Mouse (Mus musculus): ENCODE measurements around the gene Btf3. TPM values are rescaled to one million over a fixed set of nuclear protein-coding genes. Genes with fewer than 3 reads are reported as not detected.

The Btf3 gene
- polyA plus RNA-seq, 1 experiment from 2014 or later = 444 TPM

GRCm38 (mm10) chr13:98356176-98356972 lies 39.6 kb upstream of the Btf3 start:
- Histone ChIP-seq H3K36me3 (no peaks in the 10 kb centered on the region), H3K9ac (no peak overlapping the region), H3K27me3 (peaks cover 84% of the 10 kb centered on the region), H3K9me3 (no peaks in the 10 kb centered on the region), H3K4me2 (no peak overlapping the region), H3K4me3 (peak overlapping the region; percentile 35), H3K4me1 (replicated peaks) (peaks cover 21% of the 10 kb centered on the region), H3K27ac (replicated peaks) (no peak overlapping the region)
- no peak for ATAC-seq (ENCODE audit: low FRiP score, low read depth)
- 4% methylated on average over 9 of the region's 9 CpGs for WGBS

GRCm38 (mm10) chr13:98355559-98356111 lies 38.8 kb upstream of the Btf3 start:
- no peaks in the 10 kb centered on the region for H3K9me3 ChIP-seq
- peaks cover 21% of the 10 kb centered on the region for H3K4me1 ChIP-seq (replicated peaks)
- peak overlapping the region; percentile 35 for H3K4me3 ChIP-seq
- H3K27ac ChIP-seq (replicated peaks) = no peak overlapping the region
- H3K36me3 ChIP-seq = no peaks in the 10 kb centered on the region
- peaks cover 84% of the 10 kb centered on the region for H3K27me3 ChIP-seq
- WGBS = under 1% methylated on average over 50 of the region's 81 CpGs
- no peak for ATAC-seq (ENCODE audit: low FRiP score, low read depth)
- no peak overlapping the region for H3K9ac ChIP-seq
- peak overlapping the region; percentile 52 for H3K4me2 ChIP-seq

- H3K9me3 ChIP-seq = no peaks in the 10 kb centered on the region
- H3K4me1 ChIP-seq (replicated peaks) = peaks cover 21% of the 10 kb centered on the region
- peak overlapping the region; percentile 52 for H3K4me2 ChIP-seq
- WGBS = under 1% methylated on average over 98 of the region's 102 CpGs
- ATAC-seq (ENCODE audit: low FRiP score, low read depth) = 0 out of 2 replicates have a peak, but pooled peaks have one; percentile 39
- no peaks in the 10 kb centered on the region for H3K36me3 ChIP-seq
- peak overlapping the region; percentile 35 for H3K4me3 ChIP-seq
- H3K9ac ChIP-seq = no peak overlapping the region
- H3K27me3 ChIP-seq = peaks cover 84% of the 10 kb centered on the region
- H3K27ac ChIP-seq (replicated peaks) = no peak overlapping the region
Observed at GRCm38 (mm10) chr13:98354871-98355558, 38.2 kb upstream of the Btf3 start.

GRCm38 (mm10) chr13:98354090-98354801 lies 37.4 kb upstream of the Btf3 start, which contains the start of gene Foxd1:
Gene Foxd1, plus strand, starts transcription at chr13:98354242.
- under 1% methylated on average over 60 of the region's 76 CpGs for WGBS
- H3K27ac ChIP-seq (replicated peaks) = 0 out of 2 replicates have a peak within 1 kb of the TSS, but pooled peaks have one; percentile 13
- peak within 1 kb of the TSS; percentile 52 for H3K4me2 ChIP-seq
- no peak within 1 kb of the TSS for H3K9ac ChIP-seq
- peaks cover 21% of the 10 kb centered on the region for H3K4me1 ChIP-seq (replicated peaks)
- H3K4me3 ChIP-seq = peak within 1 kb of the TSS; percentile 35
- H3K36me3 ChIP-seq = no peaks in the 10 kb centered on the region
- H3K9me3 ChIP-seq = no peaks in the 10 kb centered on the region
- ATAC-seq (ENCODE audit: low FRiP score, low read depth) = peak; percentile 82
- peaks cover 85% of the 10 kb centered on the region for H3K27me3 ChIP-seq

GRCm38 (mm10) chr13:98353709-98354089 lies 36.9 kb upstream of the Btf3 start:
- ATAC-seq (ENCODE audit: low FRiP score, low read depth) = 0 out of 2 replicates have a peak, but pooled peaks have one; percentile 24
- Histone ChIP-seq H3K36me3 (no peaks in the 10 kb centered on the region), H3K4me2 (peak overlapping the region; percentile 52), H3K27me3 (peaks cover 85% of the 10 kb centered on the region), H3K4me1 (replicated peaks) (peaks cover 21% of the 10 kb centered on the region), H3K4me3 (peak overlapping the region; percentile 35), H3K9ac (no peak overlapping the region), H3K27ac (replicated peaks) (no peak overlapping the region), H3K9me3 (no peaks in the 10 kb centered on the region)
- under 1% methylated on average over 13 of the region's 13 CpGs for WGBS

- WGBS = 13% methylated on average over 14 of the region's 14 CpGs
- Histone ChIP-seq H3K27me3 (peaks cover 79% of the 10 kb centered on the region), H3K36me3 (no peaks in the 10 kb centered on the region), H3K9me3 (no peaks in the 10 kb centered on the region), H3K4me3 (no peak overlapping the region), H3K4me1 (replicated peaks) (peaks cover 21% of the 10 kb centered on the region), H3K9ac (no peak overlapping the region), H3K4me2 (no peak overlapping the region), H3K27ac (replicated peaks) (no peak overlapping the region)
- ATAC-seq (ENCODE audit: low FRiP score, low read depth) = no peak
Observed at GRCm38 (mm10) chr13:98352381-98352975, 35.7 kb upstream of the Btf3 start.

GRCm38 (mm10) chr13:98351527-98351926 lies 34.7 kb upstream of the Btf3 start:
- Histone ChIP-seq H3K9me3 (no peaks in the 10 kb centered on the region), H3K4me2 (no peak overlapping the region), H3K27ac (replicated peaks) (no peak overlapping the region), H3K4me3 (no peak overlapping the region), H3K9ac (no peak overlapping the region), H3K27me3 (peaks cover 76% of the 10 kb centered on the region), H3K36me3 (no peaks in the 10 kb centered on the region), H3K4me1 (replicated peaks) (peaks cover 21% of the 10 kb centered on the region)
- no peak for ATAC-seq (ENCODE audit: low FRiP score, low read depth)
- WGBS = 11% methylated on average over 8 of the region's 8 CpGs

- 69% methylated on average over 4 of the region's 4 CpGs for WGBS
- ATAC-seq (ENCODE audit: low FRiP score, low read depth) = no peak
Observed at GRCm38 (mm10) chr13:98349491-98349890, 32.7 kb upstream of the Btf3 start.

GRCm38 (mm10) chr13:98340506-98340905 lies 23.7 kb upstream of the Btf3 start:
- H3K27me3 ChIP-seq = peaks cover 3% of the 10 kb centered on the region; the same call in 1 of the 2 replicates
- no peak overlapping the region for H3K4me3 ChIP-seq
- no peak overlapping the region for H3K9ac ChIP-seq
- no peak overlapping the region for H3K27ac ChIP-seq (replicated peaks)
- no peak for ATAC-seq (ENCODE audit: low FRiP score, low read depth)
- H3K36me3 ChIP-seq = no peaks in the 10 kb centered on the region
- no peak overlapping the region for H3K4me2 ChIP-seq
- 83% methylated on average over 5 of the region's 5 CpGs for WGBS
- no peaks in the 10 kb centered on the region for H3K9me3 ChIP-seq
- no peaks in the 10 kb centered on the region for H3K4me1 ChIP-seq (replicated peaks)

More at GRCm38 (mm10) chr13:98349491-98349890, 32.7 kb upstream of the Btf3 start:
- Histone ChIP-seq H3K36me3 (no peaks in the 10 kb centered on the region), H3K4me2 (no peak overlapping the region), H3K4me1 (replicated peaks) (peaks cover 9% of the 10 kb centered on the region), H3K27ac (replicated peaks) (no peak overlapping the region), H3K4me3 (no peak overlapping the region), H3K27me3 (peaks cover 66% of the 10 kb centered on the region), H3K9me3 (no peaks in the 10 kb centered on the region), H3K9ac (no peak overlapping the region)

GRCm38 (mm10) chr13:98336205-98336604 lies 19.4 kb upstream of the Btf3 start:
- Histone ChIP-seq H3K9me3 (no peaks in the 10 kb centered on the region), H3K27me3 (no peaks in the 10 kb centered on the region), H3K4me2 (no peak overlapping the region), H3K36me3 (no peaks in the 10 kb centered on the region), H3K4me3 (no peak overlapping the region), H3K9ac (no peak overlapping the region), H3K4me1 (replicated peaks) (no peaks in the 10 kb centered on the region), H3K27ac (replicated peaks) (no peak overlapping the region)
- no peak for ATAC-seq (ENCODE audit: low FRiP score, low read depth)
- WGBS = 91% methylated on average over 1 of the region's 1 CpGs

- WGBS = 49% methylated on average over 2 of the region's 2 CpGs
- Histone ChIP-seq H3K36me3 (no peaks in the 10 kb centered on the region), H3K9ac (no peak overlapping the region), H3K27ac (replicated peaks) (no peak overlapping the region), H3K9me3 (no peaks in the 10 kb centered on the region), H3K4me2 (no peak overlapping the region), H3K4me3 (no peak overlapping the region), H3K4me1 (replicated peaks) (no peaks in the 10 kb centered on the region), H3K27me3 (no peaks in the 10 kb centered on the region)
- ATAC-seq (ENCODE audit: low FRiP score, low read depth) = no peak
Observed at GRCm38 (mm10) chr13:98332106-98332505, 15.3 kb upstream of the Btf3 start.

All from hindbrain, embryonic 15.5 days (tissue).